Mouse (Mus musculus) thymus, adult 2 months (tissue): Measurements from ENCODE around the gene Fgfr2. TPM values are rescaled to one million over a fixed set of nuclear protein-coding genes. Genes with fewer than 3 reads are reported as not detected.

ENCODE experiments used
- DNase-seq: peaks from one replicate; pipeline ENCODE4 v3.0.0; 2021
- H3K27ac ChIP-seq: fragments of 200-500 bp; 2 replicates; pipeline ENCODE4 v1.5.1; 2012; ENCODE audit warnings: low read length, control low read depth; ENCODE audit not compliant: control insufficient read depth, insufficient read depth
- H3K27me3 ChIP-seq: fragments of 200-500 bp; 2 replicates; pipeline ENCODE4 v1.6.1; 2012; ENCODE audit warnings: mild to moderate bottlenecking, low read length, moderate library complexity, mixed read lengths; ENCODE audit not compliant: control insufficient read depth, insufficient read depth
- H3K36me3 ChIP-seq: fragments of 200-500 bp; 2 replicates; pipeline ENCODE4 v1.6.1; 2012; ENCODE audit warnings: mild to moderate bottlenecking, low read length, moderate library complexity; ENCODE audit not compliant: control insufficient read depth, insufficient read depth
- H3K4me1 ChIP-seq: fragments of 200-500 bp; replicated peaks from 2 replicates; pipeline ENCODE4 v1.6.1; 2012; ENCODE audit warnings: low read length; ENCODE audit not compliant: control insufficient read depth, insufficient read depth
- H3K4me3 ChIP-seq: fragments of 200-500 bp; 2 replicates; pipeline ENCODE4 v1.5.1; 2012; ENCODE audit warnings: mild to moderate bottlenecking, low read length, control low read depth, moderate library complexity; ENCODE audit not compliant: control insufficient read depth, insufficient read depth
- CTCF ChIP-seq: fragments of 200-500 bp; IDR thresholded peaks from 2 replicates; pipeline ENCODE4 v1.5.1; 2012; ENCODE audit warnings: mild to moderate bottlenecking, control low read depth, low read length, moderate library complexity, borderline replicate concordance; ENCODE audit not compliant: control insufficient read depth, poor library complexity, insufficient read depth; ENCODE audit errors: extremely low read depth
- POLR2A ChIP-seq: fragments of 200-500 bp; IDR thresholded peaks from 2 replicates; pipeline ENCODE4 v1.6.1; 2012; ENCODE audit warnings: mild to moderate bottlenecking, low read length, control low read depth, moderate library complexity; ENCODE audit not compliant: control insufficient read depth, poor library complexity, insufficient read depth; ENCODE audit errors: extremely low read depth
- WGBS: fragments of 180-500 bp; shearing (Covaris S2); methylation state at CpG from one replicate; pipeline ENCODE4 v1.1.7; 2018; 5-methylcytosine and 5-hydroxymethylcytosine counted together
- polyA plus RNA-seq: library from polyadenylated mRNA; depleted of rRNA; stranded (reverse); fragments of >200 nt; gene quantifications from 2 replicates; pipeline ENCODE4 v1.2.3, GENCODE M21; 2012

Fgfr2 gene
- polyA plus RNA-seq, 1 experiment: 12.1 TPM

DNA sequence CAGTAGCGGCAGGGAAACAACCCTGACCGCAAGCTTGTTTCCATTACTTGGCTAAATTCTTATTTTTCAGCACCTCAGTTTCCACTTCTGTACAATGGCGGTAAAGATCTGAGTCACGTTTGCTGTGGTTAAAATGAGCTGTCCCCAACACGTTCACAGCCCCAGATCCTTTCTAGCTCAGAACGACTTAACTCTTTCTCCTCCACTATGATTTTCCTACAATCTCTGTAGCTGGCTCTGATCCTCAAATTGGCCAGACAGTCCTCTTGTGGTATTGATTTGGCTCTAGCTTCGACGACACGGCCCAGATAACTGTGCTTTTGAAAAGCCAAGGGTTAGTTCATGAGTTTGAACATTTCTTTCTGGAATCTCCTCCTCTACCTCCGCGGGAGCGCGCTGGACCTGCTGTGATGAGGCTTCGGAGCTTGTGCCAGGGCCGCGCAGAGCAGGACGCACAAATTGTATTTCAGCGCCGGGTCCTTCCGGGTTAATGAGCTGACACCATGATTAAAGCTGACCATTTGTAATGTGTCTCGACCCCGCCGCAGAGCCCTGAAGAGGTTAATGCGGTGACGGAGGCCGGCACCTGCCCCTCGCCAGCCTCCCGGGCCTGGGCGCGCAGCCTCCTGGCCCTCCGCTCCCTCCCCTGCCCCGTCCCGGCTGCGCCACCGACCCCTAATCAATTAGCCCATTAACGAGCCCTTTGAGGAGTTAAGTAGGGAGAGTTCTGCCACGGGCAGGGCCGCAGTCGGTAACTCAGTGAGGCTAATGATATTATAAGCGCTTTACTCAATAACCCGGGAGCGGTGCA lies 1571.0 kb downstream of the Fgfr2 start:
- DNase-seq: no peak
- Histone ChIP-seq H3K27ac (no peak overlapping the region), H3K27me3 (peaks cover 61% of the 10 kb centered on the region), H3K4me1 (peaks cover 25% of the 10 kb centered on the region), H3K36me3 (no peaks in the 10 kb centered on the region), H3K4me3 (no peak overlapping the region)
- TF ChIP-seq CTCF (no peak), POLR2A (no peak)
- WGBS: 9% methylated on average over 42 of the region's 42 CpGs

DNA sequence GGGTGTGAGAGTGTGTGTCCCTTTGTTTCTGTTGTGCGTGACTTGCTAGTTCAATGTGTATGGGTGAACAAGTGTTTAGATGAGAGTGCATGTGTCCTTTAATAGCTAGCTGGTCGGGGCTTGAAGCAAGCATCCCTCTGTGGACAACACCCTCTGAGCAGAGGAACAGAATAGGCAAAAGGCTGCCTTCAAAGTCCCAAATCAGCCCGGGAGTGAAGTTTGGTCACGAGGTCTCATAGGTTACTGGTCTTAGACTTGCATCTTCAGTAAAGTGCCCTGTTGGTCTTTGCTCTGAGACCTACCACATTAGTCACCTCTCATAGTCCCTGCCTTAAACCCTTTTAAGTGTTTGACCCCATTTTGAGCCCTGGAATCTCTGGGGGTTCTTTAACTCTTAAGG lies 1571.7 kb downstream of the Fgfr2 start:
- WGBS: 6% methylated on average over 4 of the region's 4 CpGs
- H3K27me3 ChIP-seq: peaks cover 54% of the 10 kb centered on the region
- no peak overlapping the region for H3K4me3 ChIP-seq
- peaks cover 20% of the 10 kb centered on the region for H3K4me1 ChIP-seq
- H3K36me3 ChIP-seq: no peaks in the 10 kb centered on the region
- no peak for DNase-seq
- H3K27ac ChIP-seq: no peak overlapping the region
- no peak for TF ChIP-seq POLR2A
- no peak for TF ChIP-seq CTCF

GRCm38 (mm10) chr7:131548473-131548872 lies 1574.7 kb downstream of the Fgfr2 start, which contains the start of gene Hmx2:
Hmx2 (plus strand) TSS chr7:131548773.
- Histone ChIP-seq H3K4me1 (peaks cover 1% of the 10 kb centered on the region; the same call in 1 of the 2 replicates), H3K4me3 (no peak within 1 kb of the TSS), H3K36me3 (no peaks in the 10 kb centered on the region), H3K27me3 (peaks cover 41% of the 10 kb centered on the region), H3K27ac (no peak within 1 kb of the TSS)
- whole genome bisulfite sequencing: 12% methylated on average over 3 of the region's 3 CpGs
- DNase-seq: no peak
- TF ChIP-seq CTCF: no peak
- TF ChIP-seq POLR2A: no peak

- Histone ChIP-seq H3K4me1 (no peaks in the 10 kb centered on the region), H3K27ac (no peak overlapping the region), H3K27me3 (peaks cover 39% of the 10 kb centered on the region; the same call in 1 of the 2 replicates), H3K36me3 (no peaks in the 10 kb centered on the region), H3K4me3 (no peak overlapping the region)
- no peak for DNase-seq
- TF ChIP-seq POLR2A (no peak), CTCF (no peak)
- WGBS: 9% methylated on average over 5 of the region's 5 CpGs
Observed at GRCm38 (mm10) chr7:131547481-131547880, 1575.7 kb downstream of the Fgfr2 start.

DNA sequence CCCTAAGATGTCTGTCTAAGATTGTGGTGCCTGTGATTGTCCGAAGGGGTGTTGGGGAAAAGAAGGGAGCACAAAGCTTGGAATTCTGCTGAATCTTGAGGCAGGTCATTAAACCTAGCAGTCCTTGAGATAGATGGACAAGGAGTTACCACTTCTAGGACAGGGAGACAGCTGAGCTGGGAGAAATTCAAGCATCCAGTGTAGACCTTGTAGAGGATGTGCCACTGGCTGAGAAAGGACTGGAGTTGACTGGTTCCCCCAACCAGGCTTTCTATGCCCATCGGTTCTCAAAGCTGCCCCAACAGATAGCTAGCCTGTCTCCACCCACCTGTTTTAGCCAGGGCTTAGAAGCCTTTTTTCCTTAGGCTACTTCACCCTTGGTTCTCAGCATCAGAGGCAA lies 1576.7 kb downstream of the Fgfr2 start:
- no peak for DNase-seq
- Histone ChIP-seq H3K4me1 (no peaks in the 10 kb centered on the region), H3K27ac (no peak overlapping the region), H3K27me3 (peaks cover 39% of the 10 kb centered on the region), H3K4me3 (no peak overlapping the region), H3K36me3 (no peaks in the 10 kb centered on the region)
- 13% methylated on average over 2 of the region's 2 CpGs for WGBS
- TF ChIP-seq CTCF (no peak), POLR2A (no peak)

DNA sequence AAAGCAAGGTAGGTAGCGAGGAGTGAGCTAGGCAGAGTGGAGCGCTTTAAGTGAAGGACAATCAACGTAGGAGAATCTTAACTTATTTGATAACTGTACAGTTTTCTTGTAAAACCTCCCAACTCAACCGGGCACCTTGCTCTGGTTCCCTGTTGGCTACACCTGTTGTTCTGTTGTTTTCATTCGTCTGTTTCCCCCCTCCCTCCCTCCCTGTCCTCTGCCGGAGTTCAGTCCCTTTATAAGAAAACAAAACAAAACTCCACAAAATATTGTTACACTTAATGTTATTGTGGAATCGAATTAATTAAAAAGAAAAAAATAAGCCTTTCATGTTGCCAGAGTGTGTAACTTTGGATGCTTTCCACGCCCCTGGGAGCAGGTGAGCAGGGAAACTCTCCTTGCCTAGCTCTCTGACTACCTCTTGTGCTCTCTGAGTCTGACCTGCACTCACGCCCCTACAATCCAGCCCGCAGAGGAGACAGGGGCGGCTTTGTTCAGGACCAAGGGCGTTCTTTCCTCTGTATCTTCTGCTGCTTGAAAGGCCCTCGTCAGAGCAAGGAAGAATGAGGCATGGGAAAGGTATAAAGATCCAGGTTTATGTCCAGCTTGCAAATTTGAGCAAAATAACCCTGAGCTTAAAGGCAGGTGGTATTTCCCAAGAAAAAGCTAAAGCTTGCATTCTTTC lies 1577.3 kb downstream of the Fgfr2 start:
- Histone ChIP-seq H3K36me3 (no peaks in the 10 kb centered on the region), H3K4me3 (no peak overlapping the region), H3K4me1 (no peaks in the 10 kb centered on the region), H3K27me3 (peaks cover 38% of the 10 kb centered on the region), H3K27ac (no peak overlapping the region)
- DNase-seq: no peak
- TF ChIP-seq CTCF: no peak
- no peak for TF ChIP-seq POLR2A
- 13% methylated on average over 13 of the region's 13 CpGs for WGBS
